Mouse (Mus musculus) left cerebral cortex, adult 2 months (tissue): ENCODE measurements at regions not wholly inside any gene's neighbourhood (a gene's known extent, or its start where the extent isn't known, plus 50 kb on each side); places are given as distances from the start of the nearest gene placed in this dataset.

Experiments used
- DNase-seq, 2 experiments: peaks; one replicate each; pipeline ENCODE4 v3.0.0; 2021 to 2022; ENCODE audit warnings: low spot score in 2 of 2, mixed read lengths in 1 of 2; ENCODE audit errors: extremely low spot score in 1 of 2
- H3K27ac ChIP-seq: fragments of 200-600 bp; 2 replicates; pipeline ENCODE4 v1.8.1; 2022
- H3K4me3 ChIP-seq: fragments of 200-600 bp; 2 replicates; pipeline ENCODE4 v1.8.1; 2022
- CTCF ChIP-seq: fragments of 200-600 bp; IDR thresholded peaks from 2 replicates; pipeline ENCODE4 v1.8.1; 2022; ENCODE audit warnings: antibody characterized with exemption, mild to moderate bottlenecking, moderate library complexity
- intact Hi-C: fragments of 180-260 bp; cut with DNase I; formaldehyde crosslinking; loops from one replicate; pipeline ENCODE4 v1.15.1; 2025

- intact Hi-C loops, result no loop called here
- no peak; the same call in 1 of the 2 replicates for TF ChIP-seq CTCF
Measured at GRCm38 (mm10) chr10:116678950-116679735, 97.8 kb upstream of the Cnot2 start.

GRCm38 (mm10) chr10:116677949-116678348 is 96.6 kb upstream of the Cnot2 start:
- Histone ChIP-seq H3K27ac (no peak overlapping the region), H3K4me3 (no peak overlapping the region)
- no peak for DNase-seq
- intact Hi-C loops, result no loop called here
- no peak for TF ChIP-seq CTCF

More at GRCm38 (mm10) chr10:116678950-116679735, 97.8 kb upstream of the Cnot2 start:
- H3K4me3 ChIP-seq, result no peak overlapping the region
- no peak overlapping the region for H3K27ac ChIP-seq
- no peak for DNase-seq

GRCm38 (mm10) chr10:116675171-116675570 is 93.9 kb upstream of the Cnot2 start:
- intact Hi-C loops, result no loop called here
- DNase-seq, result no peak
- no peak overlapping the region for H3K27ac ChIP-seq
- TF ChIP-seq CTCF, result no peak
- H3K4me3 ChIP-seq, result no peak overlapping the region

- DNase-seq, result no peak
- H3K4me3 ChIP-seq, result no peak overlapping the region
- no peak for TF ChIP-seq CTCF
- intact Hi-C loops, result no loop called here
- no peak overlapping the region for H3K27ac ChIP-seq
Measured at GRCm38 (mm10) chr10:116674348-116674747, 93.0 kb upstream of the Cnot2 start.

- H3K27ac ChIP-seq, result no peak overlapping the region
- no peak for DNase-seq
- H3K4me3 ChIP-seq, result no peak overlapping the region
- intact Hi-C loops, result no loop called here
- no peak for TF ChIP-seq CTCF
Measured at GRCm38 (mm10) chr10:116658162-116658962, 77.1 kb upstream of the Cnot2 start.

GRCm38 (mm10) chr10:116655891-116656290 is 74.6 kb upstream of the Cnot2 start:
- intact Hi-C loops, result no loop called here
- no peak for DNase-seq
- no peak for TF ChIP-seq CTCF
- Histone ChIP-seq H3K27ac (no peak overlapping the region), H3K4me3 (no peak overlapping the region)

GRCm38 (mm10) chr10:116655018-116655807 is 73.9 kb upstream of the Cnot2 start:
- Histone ChIP-seq H3K27ac (no peak overlapping the region), H3K4me3 (no peak overlapping the region)
- no peak for TF ChIP-seq CTCF
- DNase-seq, result no peak
- intact Hi-C loops, result no loop called here

GRCm38 (mm10) chr10:116654091-116654490 is 72.8 kb upstream of the Cnot2 start:
- DNase-seq, result no peak
- Histone ChIP-seq H3K27ac (no peak overlapping the region), H3K4me3 (no peak overlapping the region)
- intact Hi-C loops, result loop anchor here (5.0 kb wide), 1 partner anchor 88 kb away; no protein-coding TSS in a partner anchor
- no peak for TF ChIP-seq CTCF

GRCm38 (mm10) chr10:116653511-116653945 is 72.2 kb upstream of the Cnot2 start:
- peak; percentile 49 for TF ChIP-seq CTCF
- peak; percentile 41 to 64 for DNase-seq
- H3K27ac ChIP-seq, result no peak overlapping the region
- intact Hi-C loops, result loop anchor here (5.0 kb wide), 1 partner anchor 89 kb away; no protein-coding TSS in a partner anchor
- H3K4me3 ChIP-seq, result no peak overlapping the region

- Histone ChIP-seq H3K27ac (no peak overlapping the region), H3K4me3 (no peak overlapping the region)
- DNase-seq, result no peak
- intact Hi-C loops, result no loop called here
- no peak for TF ChIP-seq CTCF
Measured at GRCm38 (mm10) chr10:116649287-116649686, 68.0 kb upstream of the Cnot2 start.

GRCm38 (mm10) chr10:116646035-116646434 is 64.7 kb upstream of the Cnot2 start:
- Histone ChIP-seq H3K4me3 (no peak overlapping the region), H3K27ac (peak overlapping the region; percentile 45; the same call in 1 of the 2 replicates)
- intact Hi-C loops, result no loop called here
- TF ChIP-seq CTCF, result no peak
- DNase-seq, result no peak
